Mouse (Mus musculus): ENCODE results near the gene Wfdc5.

DNA sequence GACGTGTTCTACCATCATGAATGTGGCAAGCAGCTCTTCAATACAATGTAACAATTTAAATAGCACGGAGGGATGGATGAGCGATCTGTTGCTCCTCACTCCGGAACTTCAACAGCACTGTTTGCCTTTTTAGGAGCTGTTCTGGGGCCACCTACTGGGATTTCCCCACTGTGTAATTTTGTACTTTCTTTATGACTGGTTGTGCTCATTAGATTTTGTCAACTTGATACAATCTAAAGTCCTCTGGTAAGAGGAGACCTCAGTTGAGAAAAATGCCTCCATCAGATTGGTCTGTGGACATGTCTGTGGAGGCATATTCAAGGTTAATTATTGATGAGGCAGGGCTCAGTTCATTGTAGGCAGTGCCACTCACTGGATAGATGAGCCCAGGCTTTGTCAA, 28.4 kb upstream of the Wfdc5 start:
- no peak for TF ChIP-seq CTCF (IDR thresholded peaks at IDR 0.05; ENCODE audit: extremely low read depth, insufficient read depth, low read length)
- TF ChIP-seq POLR2A (IDR thresholded peaks at IDR 0.05; ENCODE audit: extremely low read depth, insufficient read depth, low read length) = no peak
